ENCODE assay signal across 8 mouse cellular contexts in genomic region chr17:84188374-84188961, GRCm38 (mm10). TPM values are rescaled to one million over a fixed set of nuclear protein-coding genes. Genes with fewer than 3 reads are reported as not detected.
A peak's percentile ranks its signal among the peaks of the same experiment; 100 is the strongest.
DNase-seq lines count a peak whose midpoint lies in the region; ATAC-seq and TF ChIP-seq lines count a peak whose summit lies in the region.

No protein-coding gene starts in this region.

- peak; percentile 85 for ATAC-seq in forebrain, embryonic 12.5 days (ENCODE audit: low FRiP score)
- peak; percentile 81 for ATAC-seq in heart, postnatal 0 days (ENCODE audit: insufficient read depth, low read depth)
- ATAC-seq in liver, postnatal 0 days: peak; percentile 70
- peak; percentile 81 for ATAC-seq in neural tube, embryonic 13.5 days (ENCODE audit: low read depth)

- WGBS in forebrain, embryonic 12.5 days: under 1% methylated on average over 37 of the region's 38 CpGs
- WGBS in heart, postnatal 0 days: 3% methylated on average over 38 of the region's 38 CpGs
- 1% methylated on average over 36 of the region's 38 CpGs for WGBS in liver, postnatal 0 days (ENCODE audit: insufficient replicate concordance)
- under 1% methylated on average over 38 of the region's 38 CpGs for WGBS in neural tube, embryonic 13.5 days

- H3K9me3 ChIP-seq in forebrain, embryonic 12.5 days: no peaks in the 10 kb centered on the region
- H3K9me3 ChIP-seq in heart, postnatal 0 days (replicated peaks; ENCODE audit: control insufficient read depth, low read length): no peaks in the 10 kb centered on the region
- H3K9me3 ChIP-seq in liver, postnatal 0 days (ENCODE audit: low read length): no peaks in the 10 kb centered on the region
- no peaks in the 10 kb centered on the region for H3K9me3 ChIP-seq in neural tube, embryonic 13.5 days

- peaks cover 5% of the 10 kb centered on the region; the same call in 1 of the 2 replicates for H3K27me3 ChIP-seq in forebrain, embryonic 12.5 days
- no peaks in the 10 kb centered on the region for H3K27me3 ChIP-seq in heart, postnatal 0 days (ENCODE audit: control insufficient read depth, insufficient read depth, low read length)
- no peaks in the 10 kb centered on the region for H3K27me3 ChIP-seq in liver, postnatal 0 days (ENCODE audit: insufficient read depth, low read length)
- peaks cover 34% of the 10 kb centered on the region for H3K27me3 ChIP-seq in neural tube, embryonic 13.5 days
- H3K27me3 ChIP-seq in testis, adult 2 months (ENCODE audit: control insufficient read depth, insufficient read depth, low read length): no peaks in the 10 kb centered on the region

- peak overlapping the region; percentile 84 for H3K4me2 ChIP-seq in forebrain, embryonic 12.5 days
- H3K4me2 ChIP-seq in heart, postnatal 0 days (ENCODE audit: low read depth, low read length): peak overlapping the region; percentile 86
- peak overlapping the region; percentile 96 for H3K4me2 ChIP-seq in liver, postnatal 0 days (ENCODE audit: low read depth, low read length)
- peak overlapping the region; percentile 83 for H3K4me2 ChIP-seq in neural tube, embryonic 13.5 days

- peaks cover 19% of the 10 kb centered on the region for H3K36me3 ChIP-seq in forebrain, embryonic 12.5 days (replicated peaks)
- H3K36me3 ChIP-seq in heart, postnatal 0 days (replicated peaks; ENCODE audit: control insufficient read depth, insufficient read depth, low read length): peaks cover 16% of the 10 kb centered on the region
- H3K36me3 ChIP-seq in liver, postnatal 0 days (replicated peaks; ENCODE audit: insufficient read depth, low read length): peaks cover 22% of the 10 kb centered on the region
- H3K36me3 ChIP-seq in neural tube, embryonic 13.5 days: 0 out of 2 replicates have a peak, but pooled peaks cover 15% of the 10 kb centered on the region
- H3K36me3 ChIP-seq in testis, adult 2 months (ENCODE audit: control insufficient read depth, insufficient read depth, low read length): no peaks in the 10 kb centered on the region

- TF ChIP-seq POLR2A in testis, adult 2 months (IDR thresholded peaks at IDR 0.05; ENCODE audit: control insufficient read depth, low read depth, low read length): 0 out of 2 replicates have a peak, but pooled peaks have one; percentile 9

- DNase-seq in CD8-positive naive resting alpha-beta T cell, adult 2 months (ENCODE audit: low read depth in 2 of 2, low spot score in 2 of 2): peak; percentile 61 to 70
- DNase-seq in c-Kit-positive CD71-positive TER-119-positive erythroid progenitor cells, embryonic 14.5 days (ENCODE audit: low spot score): peak; percentile 81
- peak; percentile 94 for DNase-seq in heart, postnatal 0 days (ENCODE audit: low spot score)
- peak; percentile 94 to 97 for DNase-seq in kidney, postnatal 4 days
- peak; percentile 90 for DNase-seq in liver, postnatal 0 days

- H3K9ac ChIP-seq in forebrain, embryonic 12.5 days: peak overlapping the region; percentile 71
- peak overlapping the region; percentile 67 for H3K9ac ChIP-seq in heart, postnatal 0 days (replicated peaks; ENCODE audit: low read depth, low read length)
- H3K9ac ChIP-seq in liver, postnatal 0 days (replicated peaks): peak overlapping the region; percentile 86
- H3K9ac ChIP-seq in neural tube, embryonic 13.5 days: peak overlapping the region; percentile 77

- H3K4me3 ChIP-seq in forebrain, embryonic 12.5 days (replicated peaks): peak overlapping the region; percentile 62
- peak overlapping the region; percentile 79 for H3K4me3 ChIP-seq in heart, postnatal 0 days (ENCODE audit: low read depth, low read length)
- peak overlapping the region; percentile 68 for H3K4me3 ChIP-seq in liver, postnatal 0 days (ENCODE audit: low read depth, low read length)
- H3K4me3 ChIP-seq in neural tube, embryonic 13.5 days: peak overlapping the region; percentile 52
- peak overlapping the region; percentile 81 for H3K4me3 ChIP-seq in testis, adult 2 months (ENCODE audit: control insufficient read depth, low read depth, low read length)

- peak; percentile 86; the same call in 1 of the 2 replicates for TF ChIP-seq EP300 in heart, postnatal 0 days (IDR thresholded peaks at IDR 0.05; ENCODE audit: low read depth)
- peak; percentile 49; the same call in 1 of the 2 replicates for TF ChIP-seq EP300 in liver, postnatal 0 days (IDR thresholded peaks at IDR 0.05; ENCODE audit: low read depth)

- no peak for TF ChIP-seq CTCF in heart, postnatal 0 days (IDR thresholded peaks at IDR 0.05; ENCODE audit: low read depth)
- peak; percentile 1 for TF ChIP-seq CTCF in liver, postnatal 0 days (IDR thresholded peaks at IDR 0.05; ENCODE audit: low read depth)
- TF ChIP-seq CTCF in testis, adult 2 months (IDR thresholded peaks at IDR 0.05; ENCODE audit: control insufficient read depth, insufficient read depth, insufficient replicate concordance, low read depth, low read length): 0 out of 2 replicates have a peak, but pooled peaks have one; percentile 16

- H3K4me1 ChIP-seq in forebrain, embryonic 12.5 days: peaks cover 35% of the 10 kb centered on the region
- H3K4me1 ChIP-seq in heart, postnatal 0 days (ENCODE audit: control insufficient read depth, insufficient read depth): peaks cover 18% of the 10 kb centered on the region
- H3K4me1 ChIP-seq in liver, postnatal 0 days (ENCODE audit: insufficient read depth): peaks cover 19% of the 10 kb centered on the region
- H3K4me1 ChIP-seq in neural tube, embryonic 13.5 days (replicated peaks): peaks cover 40% of the 10 kb centered on the region
- H3K4me1 ChIP-seq in testis, adult 2 months (ENCODE audit: control insufficient read depth, insufficient read depth, low read length): peaks cover 34% of the 10 kb centered on the region

- peak overlapping the region; percentile 96 for H3K27ac ChIP-seq in forebrain, embryonic 12.5 days
- H3K27ac ChIP-seq in heart, postnatal 0 days (ENCODE audit: low read depth): peak overlapping the region; percentile 92
- peak overlapping the region; percentile 97 for H3K27ac ChIP-seq in liver, postnatal 0 days (ENCODE audit: low read depth)
- H3K27ac ChIP-seq in neural tube, embryonic 13.5 days (replicated peaks): peak overlapping the region; percentile 89
- H3K27ac ChIP-seq in testis, adult 2 months (ENCODE audit: control insufficient read depth, insufficient read depth, low read depth, low read length): peak overlapping the region; percentile 87

RNA-seq across cellular contexts. Expression of gene Zfp36l2, which starts 0.7 kb away (rescaled TPM):
- 9.7 and 10.6 TPM in 2 replicates for polyA plus RNA-seq in forebrain, embryonic 12.5 days (2016; fragmentation: Nextera tagmentation; extraction: Ambion mirVana)
- total RNA-seq in heart, postnatal 0 days (2014; rRNA removed; ENCODE audit: low replicate concordance): 14.0 and 15.0 TPM in 2 replicates
- polyA plus RNA-seq in heart, postnatal 0 days (2015; fragmentation: Nextera tagmentation; extraction: Ambion mirVana): 4.5 and 4.7 TPM in 2 replicates
- 7.6 and 7.7 TPM in 2 replicates for polyA plus RNA-seq in liver, postnatal 0 days (2015; fragmentation: Nextera tagmentation; extraction: Ambion mirVana)
- polyA plus RNA-seq in neural tube, embryonic 13.5 days (2015; fragmentation: Nextera tagmentation; extraction: Ambion mirVana): 7.0 and 9.0 TPM in 2 replicates
- 5.4 and 6.2 TPM in 2 replicates for polyA plus RNA-seq in testis, adult 2 months (2012; rRNA removed)

Comparison
In these comparisons a context has a peak if more than half of its experiments do, and no peak if none do; other contexts are left out.
1. Peak in every context shown above with its lines: DNase-seq, ATAC-seq, H3K4me3 ChIP-seq and H3K27ac ChIP-seq.